Mouse (Mus musculus) stomach, postnatal 0 days (tissue): ENCODE results near the gene Fbxl17.
A peak's percentile ranks its signal among the peaks of the same experiment; 100 is the strongest.

Experiments used
- CTCF ChIP-seq: IDR thresholded peaks from 2 replicates; pipeline ENCODE4 v1.5.1; 2016; ENCODE audit warnings: antibody characterized with exemption, low read depth, mild to moderate bottlenecking, moderate library complexity
- EP300 ChIP-seq: optimal IDR thresholded peaks from 2 replicates; pipeline ENCODE3; 2016; ENCODE audit warnings: antibody characterized with exemption

DNA sequence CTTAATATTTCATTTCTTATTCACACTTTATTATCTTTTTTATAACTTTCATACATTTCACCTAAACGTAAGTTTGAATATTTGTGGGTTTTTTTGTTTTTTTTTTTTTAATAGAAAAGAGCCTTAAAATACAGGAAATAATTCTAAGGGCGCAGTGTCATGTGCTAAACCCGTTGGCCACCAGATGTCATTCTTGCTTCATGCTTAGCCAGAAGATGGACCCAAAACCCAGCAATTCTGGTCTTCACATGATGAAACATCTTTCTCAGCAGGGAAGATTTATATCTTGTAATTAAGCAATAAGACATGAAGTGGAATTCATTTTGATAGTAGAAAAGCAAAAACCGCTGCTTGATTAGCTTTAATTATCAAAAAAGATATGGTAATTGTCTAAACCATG, 47.6 kb upstream of the Fbxl17 start:
- TF ChIP-seq EP300 (no peak), CTCF (peak; percentile 66)
